Mouse (Mus musculus) heart, embryonic 13.5 days (tissue): ENCODE measurements at regions not wholly inside any gene's neighbourhood (a gene's known extent, or its start where the extent isn't known, plus 50 kb on each side); places are given as distances from the start of the nearest gene placed in this dataset.

Source experiments
- ATAC-seq: fragments of 200-750 bp; cut with Nextera tagmentation; 2 replicates; pipeline ENCODE4 v1.8.0; 2017; ENCODE audit warnings: moderate TSS enrichment; ENCODE audit not compliant: insufficient number of reproducible peaks, low FRiP score, low TSS enrichment; ENCODE audit errors: extremely low read depth
- H3K27ac ChIP-seq: fragments of 300-500 bp; sonication (generic); replicated peaks from 2 replicates; pipeline ENCODE4 v1.5.1; 2015; ENCODE audit warnings: moderate library complexity, mild to moderate bottlenecking, inconsistent platforms
- H3K27me3 ChIP-seq: fragments of 300-500 bp; sonication (generic); replicated peaks from 2 replicates; pipeline ENCODE4 v1.6.1; 2015; ENCODE audit warnings: mild to moderate bottlenecking, inconsistent platforms
- H3K36me3 ChIP-seq: fragments of 300-500 bp; sonication (generic); 2 replicates; pipeline ENCODE4 v1.6.1; 2015; ENCODE audit warnings: mild to moderate bottlenecking, inconsistent platforms
- H3K4me1 ChIP-seq: fragments of 300-500 bp; sonication (generic); 2 replicates; pipeline ENCODE4 v1.6.1; 2015; ENCODE audit warnings: inconsistent platforms
- H3K4me2 ChIP-seq: fragments of 300-500 bp; sonication (generic); 2 replicates; pipeline ENCODE4 v1.6.1; 2015; ENCODE audit warnings: inconsistent platforms, mild to moderate bottlenecking, moderate library complexity
- H3K4me3 ChIP-seq: fragments of 300-500 bp; sonication (generic); 2 replicates; pipeline ENCODE4 v1.5.1; 2015; ENCODE audit warnings: moderate library complexity, mild to moderate bottlenecking, inconsistent platforms
- H3K9ac ChIP-seq: fragments of 300-500 bp; sonication (generic); 2 replicates; pipeline ENCODE4 v1.6.1; 2015; ENCODE audit warnings: inconsistent platforms, mild to moderate bottlenecking, moderate library complexity
- H3K9me3 ChIP-seq: fragments of 300-500 bp; sonication (generic); 2 replicates; pipeline ENCODE4 v1.6.1; 2016; ENCODE audit warnings: inconsistent platforms
- WGBS: fragments of 180-500 bp; shearing (Covaris S2); methylation state at CpG from one replicate; pipeline ENCODE4 v1.1.7; 2015; ENCODE audit warnings: mixed read lengths; 5-methylcytosine and 5-hydroxymethylcytosine counted together

- 79% methylated on average over 9 of the region's 9 CpGs for WGBS
- Histone ChIP-seq H3K9ac (no peak overlapping the region), H3K27me3 (no peaks in the 10 kb centered on the region), H3K4me2 (no peak overlapping the region), H3K4me1 (no peaks in the 10 kb centered on the region), H3K4me3 (no peak overlapping the region), H3K36me3 (no peaks in the 10 kb centered on the region), H3K27ac (no peak overlapping the region), H3K9me3 (no peaks in the 10 kb centered on the region)
- no peak for ATAC-seq
These were observed 221.7 kb upstream of the Nr4a3 start for GRCm38 (mm10) chr4:47823299-47823698.

GRCm38 (mm10) chr4:47824083-47824482 is 220.9 kb upstream of the Nr4a3 start:
- no peak overlapping the region for H3K9ac ChIP-seq
- no peak for ATAC-seq
- H3K4me2 ChIP-seq, result no peak overlapping the region
- 77% methylated on average over 15 of the region's 15 CpGs for WGBS
- H3K4me3 ChIP-seq, result no peak overlapping the region
- no peak overlapping the region for H3K27ac ChIP-seq
- H3K9me3 ChIP-seq, result no peaks in the 10 kb centered on the region
- no peaks in the 10 kb centered on the region for H3K36me3 ChIP-seq
- H3K4me1 ChIP-seq, result no peaks in the 10 kb centered on the region
- no peaks in the 10 kb centered on the region for H3K27me3 ChIP-seq

DNA sequence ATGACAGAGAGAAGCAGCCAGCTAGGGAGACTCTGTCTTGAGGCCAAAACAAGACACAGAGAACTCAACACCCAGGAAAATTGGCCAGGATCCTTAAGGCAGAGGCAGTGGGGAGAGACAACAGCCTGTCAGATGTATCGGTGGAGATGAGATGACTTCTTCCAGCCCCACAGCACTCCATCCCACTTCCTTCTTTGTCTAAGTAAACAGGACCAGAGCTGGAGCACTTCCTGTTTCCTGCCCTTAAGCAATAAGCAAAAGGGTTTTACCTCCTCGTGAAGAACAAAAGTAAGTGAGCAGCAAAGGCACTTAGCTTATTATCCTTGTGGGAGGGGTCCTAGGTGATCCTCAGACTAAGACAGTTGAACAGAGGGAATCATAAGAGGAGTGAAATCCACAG is 212.0 kb upstream of the Nr4a3 start:
- Histone ChIP-seq H3K27ac (no peak overlapping the region), H3K4me3 (no peak overlapping the region), H3K27me3 (no peaks in the 10 kb centered on the region), H3K4me1 (no peaks in the 10 kb centered on the region), H3K9me3 (no peaks in the 10 kb centered on the region), H3K36me3 (no peaks in the 10 kb centered on the region), H3K4me2 (no peak overlapping the region), H3K9ac (no peak overlapping the region)
- no peak for ATAC-seq
- WGBS, result 33% methylated on average over 2 of the region's 2 CpGs

DNA sequence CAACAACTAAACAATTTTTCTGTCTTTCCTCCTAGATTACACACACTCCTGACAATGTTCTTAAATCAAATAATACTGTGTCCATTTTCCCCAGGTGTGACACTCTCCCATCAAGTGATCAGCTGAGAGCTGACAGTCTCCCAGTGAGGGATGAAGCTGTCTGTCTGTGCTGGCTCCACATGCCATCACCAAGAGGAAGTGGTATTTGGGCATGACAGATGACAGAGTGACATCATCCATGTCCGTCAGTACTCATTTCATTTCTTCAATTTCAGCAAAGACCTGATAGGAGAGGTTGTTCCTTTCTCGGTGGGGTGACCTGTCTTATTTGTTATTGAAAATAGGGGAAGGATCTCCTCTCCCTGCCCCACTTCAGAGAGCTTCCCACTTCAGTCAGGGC is 206.5 kb upstream of the Nr4a3 start:
- H3K9me3 ChIP-seq, result no peaks in the 10 kb centered on the region
- no peak overlapping the region for H3K4me2 ChIP-seq
- no peak overlapping the region for H3K9ac ChIP-seq
- no peak overlapping the region for H3K27ac ChIP-seq
- H3K36me3 ChIP-seq, result no peaks in the 10 kb centered on the region
- H3K4me3 ChIP-seq, result no peak overlapping the region
- H3K4me1 ChIP-seq, result no peaks in the 10 kb centered on the region
- ATAC-seq, result no peak
- no peaks in the 10 kb centered on the region for H3K27me3 ChIP-seq
- 75% methylated on average over 2 of the region's 2 CpGs for WGBS

DNA sequence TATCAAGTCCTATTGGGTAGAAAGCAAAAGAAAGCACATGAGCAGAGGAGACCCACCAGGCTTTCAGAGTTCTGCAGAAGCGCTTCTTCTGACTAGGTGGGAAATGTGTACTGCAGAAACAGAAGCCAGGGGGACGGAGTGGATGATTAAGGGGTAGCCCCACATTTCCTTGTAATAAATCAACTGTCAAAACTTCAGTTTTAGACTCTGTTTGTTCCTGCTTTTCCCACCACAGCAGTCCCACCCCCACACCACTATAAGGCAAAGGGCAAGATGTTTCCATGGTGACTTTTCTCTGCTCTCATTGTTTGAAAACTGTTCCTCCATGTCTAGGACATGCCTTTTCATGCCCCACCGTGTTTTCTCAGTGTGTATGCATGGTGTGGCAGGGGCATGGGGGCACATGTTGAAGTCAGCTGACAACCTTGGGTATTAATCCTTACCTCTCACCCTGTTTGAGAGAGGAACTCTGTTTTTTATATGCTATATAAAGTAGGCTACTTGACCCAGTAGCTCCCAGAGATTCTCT is 202.8 kb upstream of the Nr4a3 start:
- Histone ChIP-seq H3K4me2 (no peak overlapping the region), H3K4me3 (no peak overlapping the region), H3K9ac (no peak overlapping the region), H3K4me1 (peaks cover 8% of the 10 kb centered on the region; the same call in 1 of the 2 replicates), H3K27me3 (no peaks in the 10 kb centered on the region), H3K36me3 (no peaks in the 10 kb centered on the region), H3K9me3 (no peaks in the 10 kb centered on the region), H3K27ac (no peak overlapping the region)
- WGBS, result 60% methylated on average over 3 of the region's 3 CpGs
- ATAC-seq, result no peak

DNA sequence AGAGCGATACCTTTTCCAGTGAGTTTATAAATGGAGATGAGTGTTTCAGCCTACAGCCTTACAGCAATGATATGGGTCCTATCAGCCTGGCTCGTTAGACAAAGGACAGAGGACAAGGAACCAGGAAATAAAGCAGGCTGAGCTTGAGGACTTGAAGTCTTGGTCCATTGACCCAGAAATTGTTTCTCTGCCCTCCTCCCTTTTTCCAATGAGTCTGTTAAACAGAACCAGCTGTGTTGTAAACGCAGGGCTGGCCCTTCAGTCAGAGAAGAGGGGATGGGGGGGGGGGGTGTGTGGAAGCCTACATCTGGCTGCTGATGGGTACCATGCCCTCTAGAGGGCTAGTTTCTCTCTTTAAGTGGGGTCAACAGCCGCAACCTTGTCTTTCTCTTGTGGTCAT is 199.7 kb upstream of the Nr4a3 start:
- Histone ChIP-seq H3K4me2 (no peak overlapping the region), H3K9me3 (no peaks in the 10 kb centered on the region; the same call in 1 of the 2 replicates), H3K36me3 (no peaks in the 10 kb centered on the region), H3K4me1 (peaks cover 16% of the 10 kb centered on the region), H3K4me3 (no peak overlapping the region), H3K27ac (no peak overlapping the region), H3K9ac (no peak overlapping the region), H3K27me3 (no peaks in the 10 kb centered on the region)
- ATAC-seq, result no peak
- 56% methylated on average over 4 of the region's 4 CpGs for WGBS

- H3K4me3 ChIP-seq, result no peak overlapping the region
- ATAC-seq, result no peak
- 42% methylated on average over 12 of the region's 12 CpGs for WGBS
These were observed 198.3 kb upstream of the Nr4a3 start for GRCm38 (mm10) chr4:47846389-47847318.

GRCm38 (mm10) chr4:47861151-47861550 is 183.8 kb upstream of the Nr4a3 start:
- no peaks in the 10 kb centered on the region; the same call in 1 of the 2 replicates for H3K9me3 ChIP-seq
- H3K27ac ChIP-seq, result no peak overlapping the region
- no peaks in the 10 kb centered on the region for H3K4me1 ChIP-seq
- ATAC-seq, result no peak
- no peaks in the 10 kb centered on the region for H3K27me3 ChIP-seq
- H3K4me2 ChIP-seq, result no peak overlapping the region
- H3K4me3 ChIP-seq, result no peak overlapping the region
- WGBS, result 69% methylated on average over 6 of the region's 6 CpGs
- H3K9ac ChIP-seq, result no peak overlapping the region
- H3K36me3 ChIP-seq, result no peaks in the 10 kb centered on the region

More at GRCm38 (mm10) chr4:47846389-47847318, 198.3 kb upstream of the Nr4a3 start:
- H3K9ac ChIP-seq, result no peak overlapping the region
- H3K36me3 ChIP-seq, result no peaks in the 10 kb centered on the region
- H3K27me3 ChIP-seq, result no peaks in the 10 kb centered on the region
- peaks cover 16% of the 10 kb centered on the region for H3K4me1 ChIP-seq
- H3K9me3 ChIP-seq, result no peaks in the 10 kb centered on the region; the same call in 1 of the 2 replicates
- H3K27ac ChIP-seq, result no peak overlapping the region
- no peak overlapping the region for H3K4me2 ChIP-seq

- no peaks in the 10 kb centered on the region for H3K36me3 ChIP-seq
- H3K9ac ChIP-seq, result no peak overlapping the region
- H3K4me3 ChIP-seq, result no peak overlapping the region
- ATAC-seq, result no peak
- H3K9me3 ChIP-seq, result no peaks in the 10 kb centered on the region
- no peak overlapping the region for H3K4me2 ChIP-seq
- 84% methylated on average over 7 of the region's 7 CpGs for WGBS
- no peak overlapping the region for H3K27ac ChIP-seq
- no peaks in the 10 kb centered on the region for H3K27me3 ChIP-seq
- no peaks in the 10 kb centered on the region for H3K4me1 ChIP-seq
These were observed 174.8 kb upstream of the Nr4a3 start for GRCm38 (mm10) chr4:47870010-47870637.

- Histone ChIP-seq H3K9me3 (no peaks in the 10 kb centered on the region), H3K27ac (no peak overlapping the region), H3K9ac (no peak overlapping the region), H3K4me1 (no peaks in the 10 kb centered on the region), H3K27me3 (no peaks in the 10 kb centered on the region), H3K36me3 (no peaks in the 10 kb centered on the region), H3K4me3 (no peak overlapping the region), H3K4me2 (no peak overlapping the region)
- ATAC-seq, result no peak
- WGBS, result 64% methylated on average over 5 of the region's 5 CpGs
These were observed 174.3 kb upstream of the Nr4a3 start for GRCm38 (mm10) chr4:47870638-47871019.

- WGBS, result 59% methylated on average over 9 of the region's 9 CpGs
- Histone ChIP-seq H3K4me3 (no peak overlapping the region), H3K4me1 (no peaks in the 10 kb centered on the region), H3K9me3 (no peaks in the 10 kb centered on the region), H3K27me3 (no peaks in the 10 kb centered on the region), H3K27ac (no peak overlapping the region), H3K9ac (no peak overlapping the region), H3K36me3 (no peaks in the 10 kb centered on the region), H3K4me2 (no peak overlapping the region)
- no peak for ATAC-seq
These were observed 163.4 kb upstream of the Nr4a3 start for GRCm38 (mm10) chr4:47881560-47881959.
